Mouse (Mus musculus) large intestine, adult 2 months (tissue): ENCODE measurements around the gene Ajm1. TPM values are rescaled to one million over a fixed set of nuclear protein-coding genes. Genes with fewer than 3 reads are reported as not detected.

Source experiments
- DNase-seq: peaks from one replicate; pipeline ENCODE4 v3.0.0-alpha.2; 2012; ENCODE audit warnings: low read depth, low spot score
- WGBS: fragments of 180-500 bp; shearing (Covaris S2); methylation state at CpG from one replicate; pipeline ENCODE4 v1.1.7; 2018; 5-methylcytosine and 5-hydroxymethylcytosine counted together
- polyA plus RNA-seq: library from polyadenylated mRNA; depleted of rRNA; stranded (reverse); fragments of >200 nt; gene quantifications from 2 replicates; pipeline ENCODE4 v1.2.3, GENCODE M21; 2012

The Ajm1 gene
- polyA plus RNA-seq, 1 experiment = 0.43 TPM

GRCm38 (mm10) chr2:25584856-25585255, 3.3 kb upstream of the Ajm1 start:
- DNase-seq = no peak
- 82% methylated on average over 4 of the region's 4 CpGs for WGBS

GRCm38 (mm10) chr2:25584152-25584551, 2.6 kb upstream of the Ajm1 start:
- DNase-seq = no peak
- WGBS = 64% methylated on average over 3 of the region's 3 CpGs

- no peak for DNase-seq
- 61% methylated on average over 4 of the region's 4 CpGs for WGBS
These were observed 2.0 kb upstream of the Ajm1 start for GRCm38 (mm10) chr2:25583571-25583970.

GRCm38 (mm10) chr2:25583120-25583481, 1.5 kb upstream of the Ajm1 start:
- 72% methylated on average over 6 of the region's 6 CpGs for WGBS
- no peak for DNase-seq

- no peak for DNase-seq
- 58% methylated on average over 12 of the region's 12 CpGs for WGBS
These were observed 1.0 kb upstream of the Ajm1 start for GRCm38 (mm10) chr2:25582466-25583119.

- 17% methylated on average over 6 of the region's 6 CpGs for WGBS
- DNase-seq = no peak
These were observed 344 bp upstream of the Ajm1 start for GRCm38 (mm10) chr2:25581901-25582301.

- no peak for DNase-seq
- 22% methylated on average over 6 of the region's 6 CpGs for WGBS
These were observed 896 bp downstream of the Ajm1 start for GRCm38 (mm10) chr2:25580621-25581101.

GRCm38 (mm10) chr2:25579737-25580460, 1.7 kb downstream of the Ajm1 start:
- 3% methylated on average over 27 of the region's 27 CpGs for WGBS
- DNase-seq = no peak

- DNase-seq = no peak
- 11% methylated on average over 77 of the region's 77 CpGs for WGBS
These were observed 2.5 kb downstream of the Ajm1 start for GRCm38 (mm10) chr2:25578796-25579736.

GRCm38 (mm10) chr2:25577951-25578795, 3.4 kb downstream of the Ajm1 start:
- DNase-seq = no peak
- WGBS = 16% methylated on average over 75 of the region's 75 CpGs

- DNase-seq = no peak
- 27% methylated on average over 92 of the region's 92 CpGs for WGBS
These were observed 4.3 kb downstream of the Ajm1 start for GRCm38 (mm10) chr2:25576965-25577891.

GRCm38 (mm10) chr2:25576028-25576850, 5.3 kb downstream of the Ajm1 start:
- no peak for DNase-seq

GRCm38 (mm10) chr2:25575432-25576027, 6.0 kb downstream of the Ajm1 start:
- 12% methylated on average over 21 of the region's 21 CpGs for WGBS
- no peak for DNase-seq

More at GRCm38 (mm10) chr2:25576028-25576850, 5.3 kb downstream of the Ajm1 start:
- WGBS = 87% methylated on average over 16 of the region's 16 CpGs

GRCm38 (mm10) chr2:25574579-25575431, 6.8 kb downstream of the Ajm1 start, which contains the start of the genes Mamdc4 and Phpt1:
Gene Mamdc4 (minus strand): TSS chr2:25574845.
Gene Phpt1 (minus strand): TSS chr2:25575224.
- DNase-seq = peak; percentile 99
- WGBS = under 1% methylated on average over 44 of the region's 45 CpGs

- WGBS = 8% methylated on average over 11 of the region's 11 CpGs
- no peak for DNase-seq
These were observed 7.4 kb downstream of the Ajm1 start for GRCm38 (mm10) chr2:25574136-25574535.

GRCm38 (mm10) chr2:25573068-25573467, 8.5 kb downstream of the Ajm1 start:
- DNase-seq = no peak
- 88% methylated on average over 2 of the region's 2 CpGs for WGBS
